Mouse (Mus musculus) adrenal gland, adult 8-10 months (tissue): ENCODE data around the gene Defb21. TPM values are rescaled to one million over a fixed set of nuclear protein-coding genes. Genes with fewer than 3 reads are reported as not detected.
A peak's percentile ranks its signal among the peaks of the same experiment; 100 is the strongest.

ENCODE experiments used
- DNase-seq: peaks from one replicate; pipeline ENCODE4 v3.0.0; 2022
- total RNA-seq, 4 experiments: library from RNA; stranded (reverse); gene quantifications; 2 replicates each; pipeline ENCODE4 v1.2.4; 2022

The Defb21 gene
- total RNA-seq, 4 experiments from 2014 or later = not detected

GRCm38 (mm10) chr2:152607746-152608145 lies 35.2 kb downstream of the Defb21 start:
- no peak for DNase-seq

GRCm38 (mm10) chr2:152608719-152609118 lies 36.2 kb downstream of the Defb21 start:
- no peak for DNase-seq

GRCm38 (mm10) chr2:152612193-152612592 lies 39.6 kb downstream of the Defb21 start:
- no peak for DNase-seq

- peak; percentile 37 for DNase-seq
Measured at GRCm38 (mm10) chr2:152615563-152615962, 43.0 kb downstream of the Defb21 start.

GRCm38 (mm10) chr2:152616470-152616869 lies 43.9 kb downstream of the Defb21 start:
- DNase-seq = no peak

- no peak for DNase-seq
Measured at GRCm38 (mm10) chr2:152617374-152617773, 44.8 kb downstream of the Defb21 start.

- no peak for DNase-seq
Measured at GRCm38 (mm10) chr2:152620367-152621134, 48.0 kb downstream of the Defb21 start.

- no peak for DNase-seq
Measured at GRCm38 (mm10) chr2:152622151-152622550, 49.6 kb downstream of the Defb21 start.

GRCm38 (mm10) chr2:152622953-152623352 lies 50.4 kb downstream of the Defb21 start, which contains the start of gene Defb25:
TSS of gene Defb25 (minus strand) at chr2:152623053.
- DNase-seq = no peak

Other genes with a start within 250 kb of the Defb21 start
- 100 to 1,000 TPM; 120 to 169 (median 145) TPM for gene Rbck1, start 240.1 kb upstream of the Defb21 start, total RNA-seq
- 10 to 100 TPM in 2 of 4 experiments, 1 to 10 TPM in 2; 2.8 to 11.3 (median 6.9) TPM for gene Trib3, start 228.7 kb upstream of the Defb21 start, total RNA-seq
- gene Nrsn2, start 196.1 kb upstream of the Defb21 start, total RNA-seq = 10 to 100 TPM in 1 of 4 experiments, 1 to 10 TPM in 3; 5.3 to 11.3 (median 8.1) TPM
- gene Sox12, start 174.7 kb upstream of the Defb21 start, total RNA-seq = 10 to 100 TPM in 3 of 4 experiments, 1 to 10 TPM in 1; 9.9 to 16.8 (median 12.6) TPM
- 10 to 100 TPM in 1 of 4 experiments, 1 to 10 TPM in 3; 7.9 to 11.2 (median 9.2) TPM for gene Zcchc3, start 157.7 kb upstream of the Defb21 start, total RNA-seq
- under 1 TPM; 0.32 to 0.51 (median 0.42) TPM for gene 6820408C15Rik, start 157.2 kb upstream of the Defb21 start, total RNA-seq
- gene Defb23, start 108.1 kb upstream of the Defb21 start, total RNA-seq = not detected
- gene Defb20, start 95.7 kb upstream of the Defb21 start, total RNA-seq = not detected
- gene Defb22, start 82.6 kb upstream of the Defb21 start, total RNA-seq = not detected
- not detected for gene Defb26, start 61.1 kb upstream of the Defb21 start, total RNA-seq
- not detected for gene Defb28, start 54.5 kb upstream of the Defb21 start, total RNA-seq
- gene Defb29, start 32.6 kb upstream of the Defb21 start, total RNA-seq = not detected
- not detected for gene Gm17416, start 3.4 kb upstream of the Defb21 start, total RNA-seq
- not detected for gene Defb19, start 7.6 kb downstream of the Defb21 start, total RNA-seq
- gene Defb45, start 26.7 kb downstream of the Defb21 start, total RNA-seq = not detected
- gene Defb36, start 31.6 kb downstream of the Defb21 start, total RNA-seq = 1 to 10 TPM in 1 of 4 experiments, under 1 TPM in 1, not detected in 2; 0.86 to 1.5 TPM
- 1 to 10 TPM in 2 of 4 experiments, not detected in 2; 1.9 to 2.2 TPM for gene Defb25, start 50.3 kb downstream of the Defb21 start, total RNA-seq
- gene Rem1, start 54.2 kb downstream of the Defb21 start, total RNA-seq = 10 to 100 TPM in 3 of 4 experiments, 1 to 10 TPM in 1; 9.0 to 20.8 (median 14.6) TPM
- 100 to 1,000 TPM; 162 to 222 (median 201) TPM for gene H13, start 96.7 kb downstream of the Defb21 start, total RNA-seq
- gene Mcts2, start 114.3 kb downstream of the Defb21 start, total RNA-seq = 10 to 100 TPM; 28.1 to 32.3 (median 29.7) TPM
- gene Id1, start 163.5 kb downstream of the Defb21 start, total RNA-seq = 10 to 100 TPM; 38.9 to 74.3 (median 55.1) TPM
- gene Cox4i2, start 181.4 kb downstream of the Defb21 start, total RNA-seq = 1 to 10 TPM; 1.3 to 4.4 (median 2.7) TPM